Mouse (Mus musculus): ENCODE measurements at regions not wholly inside any gene's neighbourhood (a gene's known extent, or its start where the extent isn't known, plus 50 kb on each side); places are given as distances from the start of the nearest gene placed in this dataset.

GRCm38 (mm10) chr12:59834809-59835208, 615.3 kb upstream of the Fbxo33 start:
- no peaks in the 10 kb centered on the region for H3K27me3 ChIP-seq (ENCODE audit: control insufficient read depth, insufficient read depth, insufficient read length)
- no peak overlapping the region for H3K4me3 ChIP-seq
- H3K36me3 ChIP-seq (ENCODE audit: control insufficient read depth, insufficient read depth), result no peaks in the 10 kb centered on the region
- no peak overlapping the region for H3K4me2 ChIP-seq (ENCODE audit: low read depth)
- TF ChIP-seq MYOG (IDR thresholded peaks at IDR 0.05; ENCODE audit: control insufficient read depth in 1 of 3, insufficient read depth in 1 of 3, insufficient read length in 2 of 3, low read depth in 2 of 3), result no peak
- TF ChIP-seq SRF (IDR thresholded peaks at IDR 0.05; ENCODE audit: control insufficient read depth, insufficient read length, low read depth), result no peak
- TF ChIP-seq E2F4 (IDR thresholded peaks at IDR 0.05; ENCODE audit: insufficient read depth), result no peak
- no peak for TF ChIP-seq CEBPB (IDR thresholded peaks at IDR 0.05; ENCODE audit: insufficient read depth, poor library complexity, severe bottlenecking)
- TF ChIP-seq REST (IDR thresholded peaks at IDR 0.05; ENCODE audit: insufficient read depth, insufficient read length), result no peak
- no peak for TF ChIP-seq POLR2AphosphoS2 (IDR thresholded peaks at IDR 0.05; ENCODE audit: insufficient read length, low read depth)
- TF ChIP-seq USF1 (IDR thresholded peaks at IDR 0.05; ENCODE audit: low read depth), result no peak
- TF ChIP-seq TCF3 (IDR thresholded peaks at IDR 0.05; ENCODE audit: insufficient read length, low read depth), result no peak
- TF ChIP-seq MYOD1 (IDR thresholded peaks at IDR 0.05; ENCODE audit: control insufficient read depth in 1 of 3, insufficient read length in 2 of 3, low read depth in 2 of 3), result no peak
- H3ac ChIP-seq (ENCODE audit: control insufficient read depth, insufficient read length), result no peak overlapping the region
- no peaks in the 10 kb centered on the region for H3K79me2 ChIP-seq (ENCODE audit: control insufficient read depth, insufficient read depth)

GRCm38 (mm10) chr12:59822918-59823317, 603.4 kb upstream of the Fbxo33 start:
- no peak for TF ChIP-seq MYOD1 (IDR thresholded peaks at IDR 0.05; ENCODE audit: control insufficient read depth in 1 of 3, insufficient read length in 2 of 3, low read depth in 2 of 3)
- no peak for TF ChIP-seq E2F4 (IDR thresholded peaks at IDR 0.05; ENCODE audit: insufficient read depth)
- no peak for TF ChIP-seq MAX (IDR thresholded peaks at IDR 0.05; ENCODE audit: low read depth)
- TF ChIP-seq USF1 (IDR thresholded peaks at IDR 0.05; ENCODE audit: low read depth), result no peak
- no peak for TF ChIP-seq CEBPB (IDR thresholded peaks at IDR 0.05; ENCODE audit: insufficient read depth, poor library complexity, severe bottlenecking)
- TF ChIP-seq TCF12 (IDR thresholded peaks at IDR 0.05; ENCODE audit: insufficient read depth, poor library complexity, severe bottlenecking), result no peak
- no peak for TF ChIP-seq POLR2AphosphoS2 (IDR thresholded peaks at IDR 0.05; ENCODE audit: insufficient read length, low read depth)
- TF ChIP-seq REST (IDR thresholded peaks at IDR 0.05; ENCODE audit: insufficient read depth, insufficient read length), result no peak
- no peak for TF ChIP-seq POLR2A (IDR thresholded peaks at IDR 0.05; ENCODE audit: insufficient read length, low read depth)
- no peak for TF ChIP-seq MYOG (IDR thresholded peaks at IDR 0.05; ENCODE audit: control insufficient read depth in 1 of 3, insufficient read depth in 1 of 3, insufficient read length in 2 of 3, low read depth in 2 of 3)
- no peak for TF ChIP-seq SRF (IDR thresholded peaks at IDR 0.05; ENCODE audit: control insufficient read depth, insufficient read length, low read depth)
- TF ChIP-seq TCF3 (IDR thresholded peaks at IDR 0.05; ENCODE audit: insufficient read length, low read depth), result no peak
- H3K27me3 ChIP-seq (ENCODE audit: control insufficient read depth, insufficient read depth, insufficient read length), result no peaks in the 10 kb centered on the region
- H3K4me3 ChIP-seq, result no peak overlapping the region
- no peak overlapping the region for H3ac ChIP-seq (ENCODE audit: control insufficient read depth, insufficient read length)
- no peak overlapping the region for H3K4me2 ChIP-seq (ENCODE audit: low read depth)
- no peaks in the 10 kb centered on the region for H3K36me3 ChIP-seq (ENCODE audit: control insufficient read depth, insufficient read depth)
- H3K79me2 ChIP-seq (ENCODE audit: control insufficient read depth, insufficient read depth), result no peaks in the 10 kb centered on the region

GRCm38 (mm10) chr12:59822435-59822834, 602.9 kb upstream of the Fbxo33 start:
- TF ChIP-seq TCF3 (IDR thresholded peaks at IDR 0.05; ENCODE audit: insufficient read length, low read depth), result no peak
- TF ChIP-seq E2F4 (IDR thresholded peaks at IDR 0.05; ENCODE audit: insufficient read depth), result no peak
- TF ChIP-seq MAX (IDR thresholded peaks at IDR 0.05; ENCODE audit: low read depth), result no peak
- TF ChIP-seq MYOD1 (IDR thresholded peaks at IDR 0.05; ENCODE audit: control insufficient read depth in 1 of 3, insufficient read length in 2 of 3, low read depth in 2 of 3), result no peak
- no peak for TF ChIP-seq TCF12 (IDR thresholded peaks at IDR 0.05; ENCODE audit: insufficient read depth, poor library complexity, severe bottlenecking)
- TF ChIP-seq REST (IDR thresholded peaks at IDR 0.05; ENCODE audit: insufficient read depth, insufficient read length), result no peak
- no peak for TF ChIP-seq USF1 (IDR thresholded peaks at IDR 0.05; ENCODE audit: low read depth)
- TF ChIP-seq CEBPB (IDR thresholded peaks at IDR 0.05; ENCODE audit: insufficient read depth, poor library complexity, severe bottlenecking), result no peak
- TF ChIP-seq POLR2AphosphoS2 (IDR thresholded peaks at IDR 0.05; ENCODE audit: insufficient read length, low read depth), result no peak
- TF ChIP-seq MYOG (IDR thresholded peaks at IDR 0.05; ENCODE audit: control insufficient read depth in 1 of 3, insufficient read depth in 1 of 3, insufficient read length in 2 of 3, low read depth in 2 of 3), result no peak
- TF ChIP-seq POLR2A (IDR thresholded peaks at IDR 0.05; ENCODE audit: insufficient read length, low read depth), result no peak
- no peak for TF ChIP-seq SRF (IDR thresholded peaks at IDR 0.05; ENCODE audit: control insufficient read depth, insufficient read length, low read depth)

GRCm38 (mm10) chr12:59821698-59822097, 602.2 kb upstream of the Fbxo33 start:
- no peak overlapping the region for H3K4me3 ChIP-seq
- H3K4me2 ChIP-seq (ENCODE audit: low read depth), result no peak overlapping the region
- H3K27me3 ChIP-seq (ENCODE audit: control insufficient read depth, insufficient read depth, insufficient read length), result no peaks in the 10 kb centered on the region
- no peaks in the 10 kb centered on the region for H3K79me2 ChIP-seq (ENCODE audit: control insufficient read depth, insufficient read depth)
- no peaks in the 10 kb centered on the region for H3K36me3 ChIP-seq (ENCODE audit: control insufficient read depth, insufficient read depth)
- no peak overlapping the region for H3ac ChIP-seq (ENCODE audit: control insufficient read depth, insufficient read length)
- TF ChIP-seq POLR2AphosphoS2 (IDR thresholded peaks at IDR 0.05; ENCODE audit: insufficient read length, low read depth) (no peak), MAX (IDR thresholded peaks at IDR 0.05; ENCODE audit: low read depth) (no peak), TCF12 (IDR thresholded peaks at IDR 0.05; ENCODE audit: insufficient read depth, poor library complexity, severe bottlenecking) (no peak), MYOD1 (IDR thresholded peaks at IDR 0.05; ENCODE audit: control insufficient read depth in 1 of 3, insufficient read length in 2 of 3, low read depth in 2 of 3) (no peak), TCF3 (IDR thresholded peaks at IDR 0.05; ENCODE audit: insufficient read length, low read depth) (no peak), REST (IDR thresholded peaks at IDR 0.05; ENCODE audit: insufficient read depth, insufficient read length) (no peak), E2F4 (IDR thresholded peaks at IDR 0.05; ENCODE audit: insufficient read depth) (no peak), MYOG (IDR thresholded peaks at IDR 0.05; ENCODE audit: control insufficient read depth in 1 of 3, insufficient read depth in 1 of 3, insufficient read length in 2 of 3, low read depth in 2 of 3) (no peak), USF1 (IDR thresholded peaks at IDR 0.05; ENCODE audit: low read depth) (no peak), SRF (IDR thresholded peaks at IDR 0.05; ENCODE audit: control insufficient read depth, insufficient read length, low read depth) (no peak), POLR2A (IDR thresholded peaks at IDR 0.05; ENCODE audit: insufficient read length, low read depth) (no peak), CEBPB (IDR thresholded peaks at IDR 0.05; ENCODE audit: insufficient read depth, poor library complexity, severe bottlenecking) (no peak)

More at GRCm38 (mm10) chr12:59822435-59822834, 602.9 kb upstream of the Fbxo33 start:
- Histone ChIP-seq H3K36me3 (ENCODE audit: control insufficient read depth, insufficient read depth) (no peaks in the 10 kb centered on the region), H3K4me2 (ENCODE audit: low read depth) (no peak overlapping the region), H3K27me3 (ENCODE audit: control insufficient read depth, insufficient read depth, insufficient read length) (no peaks in the 10 kb centered on the region), H3K79me2 (ENCODE audit: control insufficient read depth, insufficient read depth) (no peaks in the 10 kb centered on the region), H3ac (ENCODE audit: control insufficient read depth, insufficient read length) (no peak overlapping the region), H3K4me3 (no peak overlapping the region)

Data from myocyte (in vitro differentiated cells).